In the genomic region with DNA sequence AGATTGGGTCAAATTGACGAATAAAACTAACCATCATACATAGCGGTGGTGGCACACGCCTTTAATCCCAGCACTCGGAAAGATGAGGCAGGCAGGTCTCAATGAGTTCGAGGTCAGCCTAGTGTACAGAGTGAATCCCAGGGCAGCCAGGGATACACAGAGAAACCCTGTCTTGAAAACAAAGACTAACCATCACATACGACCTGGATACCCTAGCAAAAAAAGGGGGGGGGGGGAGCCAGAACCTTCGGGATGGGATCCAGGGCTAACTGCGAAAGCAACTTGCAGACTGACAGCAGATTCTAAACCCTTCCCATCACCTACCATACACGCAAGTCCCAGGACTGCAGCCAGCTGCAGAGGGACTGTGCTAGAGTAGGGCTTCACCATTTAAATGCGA, we compare ENCODE assay signal across 12 mouse cellular contexts. TPM values are rescaled to one million over a fixed set of nuclear protein-coding genes. Genes with fewer than 3 reads are reported as not detected.
DNase-seq lines count a peak whose midpoint lies in the region; ATAC-seq and TF ChIP-seq lines count a peak whose summit lies in the region.
"Had no signal": no experiment of that assay in that cellular context is flagged by ENCODE, and none has a peak within 500 bp of the region (broad histone marks: within the 10 kb centered on the region; RNA-seq: fewer than 3 reads in every experiment).

No protein-coding gene starts in this region.

- peak overlapping the region; percentile 68; the same call in 1 of the 2 replicates for H3K27ac ChIP-seq in heart, adult 2 months
- H3K27ac ChIP-seq in lung, embryonic 14.5 days (ENCODE audit: low read depth) = peak overlapping the region; percentile 9; the same call in 1 of the 2 replicates
- peak overlapping the region; percentile 42; the same call in 1 of the 2 replicates for H3K27ac ChIP-seq in ES-E14 (ENCODE audit: insufficient read depth, low read depth, low read length, poor library complexity, severe bottlenecking)
- peak overlapping the region; percentile 15; the same call in 1 of the 2 replicates for H3K27ac ChIP-seq in liver, embryonic 13.5 days
- H3K27ac ChIP-seq: embryonic facial prominence, embryonic 12.5 days; hindbrain, embryonic 10.5 days; kidney, postnatal 0 days had no signal

- H3K4me3 ChIP-seq in heart, adult 2 months = no peak overlapping the region
- no peak overlapping the region for H3K4me3 ChIP-seq in lung, embryonic 14.5 days (ENCODE audit: low read depth, low read length)
- no peak overlapping the region for H3K4me3 ChIP-seq in lung, adult 2 months (replicated peaks; ENCODE audit: extremely low read depth, low read depth, low read length)
- H3K4me3 ChIP-seq in ES-E14 (ENCODE audit: insufficient read depth in 1 of 2, low read depth in 1 of 2, low read length in 2 of 2, poor library complexity in 1 of 2, severe bottlenecking in 1 of 2) = no peak overlapping the region
- H3K4me3 ChIP-seq in liver, embryonic 13.5 days (replicated peaks) = no peak overlapping the region; the same call in 1 of the 2 replicates
- H3K4me3 ChIP-seq: embryonic facial prominence, embryonic 12.5 days; hindbrain, embryonic 10.5 days had no signal

- in situ Hi-C loops in ES-E14 (cut with MboI; ENCODE audit: low sequenced_read_pairs in 2 of 2, unreplicated experiment in 2 of 2) = no loop called here

- no peak for TF ChIP-seq CTCF in heart, adult 2 months (IDR thresholded peaks at IDR 0.05)
- TF ChIP-seq CTCF in lung, embryonic 14.5 days (IDR thresholded peaks at IDR 0.05; ENCODE audit: low read depth) = no peak
- TF ChIP-seq CTCF in lung, adult 2 months (IDR thresholded peaks at IDR 0.05; ENCODE audit: insufficient read depth, low read length) = no peak

- no peaks in the 10 kb centered on the region for H3K36me3 ChIP-seq in heart, adult 2 months (ENCODE audit: control insufficient read depth, insufficient read depth, low read length)
- H3K36me3 ChIP-seq in lung, embryonic 14.5 days (ENCODE audit: insufficient read depth) = no peaks in the 10 kb centered on the region
- no peaks in the 10 kb centered on the region for H3K36me3 ChIP-seq in ES-E14 (ENCODE audit: control insufficient read depth, insufficient read depth, low read length, poor library complexity, severe bottlenecking)
- no peaks in the 10 kb centered on the region for H3K36me3 ChIP-seq in liver, embryonic 13.5 days

- intact Hi-C loops in heart, adult 2 months (cut with DNase I) = no loop called here
- intact Hi-C loops in heart, postnatal 36 days (cut with DNase I) = loop anchor here (2.0 kb wide), 2 partner anchors 50 to 132 kb away; partner anchors contain the start of genes Fbxo45, Nrros and Wdr53

- H3K9me3 ChIP-seq in lung, embryonic 14.5 days (ENCODE audit: low read depth, low read length) = no peaks in the 10 kb centered on the region
- no peaks in the 10 kb centered on the region for H3K9me3 ChIP-seq in ES-E14 (ENCODE audit: control insufficient read depth, insufficient read depth, low read depth, low read length)
- no peaks in the 10 kb centered on the region for H3K9me3 ChIP-seq in liver, embryonic 13.5 days (replicated peaks)
- H3K9me3 ChIP-seq: embryonic facial prominence, embryonic 12.5 days; hindbrain, embryonic 10.5 days had no signal

- H3K79me2 ChIP-seq in heart, adult 2 months (replicated peaks; ENCODE audit: control insufficient read depth, insufficient read depth, low read length) = no peaks in the 10 kb centered on the region

- no peak for TF ChIP-seq EP300 in heart, adult 2 months (IDR thresholded peaks at IDR 0.05; ENCODE audit: insufficient read depth, low read depth, low read length)

- no peaks in the 10 kb centered on the region for H3K27me3 ChIP-seq in heart, adult 2 months (ENCODE audit: control insufficient read depth, insufficient read depth, low read length)
- H3K27me3 ChIP-seq in lung, embryonic 14.5 days (ENCODE audit: insufficient read depth, low read length) = no peaks in the 10 kb centered on the region
- no peaks in the 10 kb centered on the region for H3K27me3 ChIP-seq in liver, embryonic 13.5 days
- H3K27me3 ChIP-seq: embryonic facial prominence, embryonic 12.5 days had no signal

- no peak for ATAC-seq in lung, embryonic 14.5 days (ENCODE audit: insufficient read depth)
- no peak for ATAC-seq in liver, embryonic 13.5 days (ENCODE audit: low read depth)

- 83% methylated on average over 10 of the region's 10 CpGs for WGBS in heart, adult 2 months
- WGBS in lung, embryonic 14.5 days = 77% methylated on average over 10 of the region's 10 CpGs
- WGBS in lung, adult 2 months = 80% methylated on average over 10 of the region's 10 CpGs
- 71% methylated on average over 10 of the region's 10 CpGs for WGBS in liver, embryonic 13.5 days (ENCODE audit: insufficient replicate concordance)

- peaks cover 7% of the 10 kb centered on the region for H3K4me1 ChIP-seq in heart, adult 2 months (ENCODE audit: control insufficient read depth, insufficient read depth, low read length)
- no peaks in the 10 kb centered on the region for H3K4me1 ChIP-seq in lung, embryonic 14.5 days (ENCODE audit: insufficient read depth)
- H3K4me1 ChIP-seq in lung, adult 2 months (ENCODE audit: control insufficient read depth, insufficient read depth, low read length) = peaks cover 3% of the 10 kb centered on the region; the same call in 1 of the 2 replicates
- H3K4me1 ChIP-seq in ES-E14 (ENCODE audit: control insufficient read depth in 2 of 2, insufficient read depth in 2 of 2, low read length in 2 of 2, poor library complexity in 1 of 2) = peaks cover 0 to 12% of the 10 kb centered on the region in 2 experiments; a peak in 1 of 4 replicates
- peaks cover 34% of the 10 kb centered on the region for H3K4me1 ChIP-seq in liver, embryonic 13.5 days (replicated peaks)
- H3K4me1 ChIP-seq: embryonic facial prominence, embryonic 12.5 days; hindbrain, embryonic 10.5 days had no signal

- no peak overlapping the region for H3K9ac ChIP-seq in heart, adult 2 months (ENCODE audit: low read depth, low read length)
- H3K9ac ChIP-seq in lung, embryonic 14.5 days = no peak overlapping the region
- H3K9ac ChIP-seq in ES-E14 (ENCODE audit: insufficient read depth, low read depth, low read length, poor library complexity, severe bottlenecking) = no peak overlapping the region
- H3K9ac ChIP-seq in liver, embryonic 13.5 days = no peak overlapping the region
- H3K9ac ChIP-seq: embryonic facial prominence, embryonic 12.5 days had no signal

- no peak for DNase-seq in heart, adult 2 months
- DNase-seq in heart, postnatal 36 days = no peak
- no peak for DNase-seq in lung, embryonic 14.5 days
- no peak for DNase-seq in lung, adult 2 months
- no peak for DNase-seq in ES-E14 (ENCODE audit: low read depth, low spot score)
- no peak for DNase-seq in liver, embryonic 13.5 days
- DNase-seq in kidney, postnatal 25 days = no peak
- DNase-seq in adrenal gland, postnatal 25 days = no peak
- DNase-seq: cerebellum, adult 11 months had no signal

- no peak overlapping the region for H3K4me2 ChIP-seq in lung, embryonic 14.5 days
- H3K4me2 ChIP-seq in liver, embryonic 13.5 days = peak overlapping the region; percentile 64
- H3K4me2 ChIP-seq: embryonic facial prominence, embryonic 12.5 days had no signal

- TF ChIP-seq POLR2A in heart, adult 2 months (IDR thresholded peaks at IDR 0.05; ENCODE audit: insufficient read depth, low read depth, low read length) = no peak
- no peak for TF ChIP-seq POLR2A in lung, adult 2 months (IDR thresholded peaks at IDR 0.05; ENCODE audit: borderline replicate concordance, extremely low read depth, low read depth, low read length)

TF ChIP-seq in ES-E14, 5 proteins besides CTCF, POLR2A, EP300 and RAD21:
- no peak for TF ChIP-seq ZNF384 (IDR thresholded peaks at IDR 0.05; ENCODE audit: low read depth, low read length)

RNA-seq across cellular contexts. Expression of gene Cep19, which starts 14.8 kb away (rescaled TPM):
- 1 to 10 TPM; 8.6 to 9.8 TPM for total RNA-seq in heart, adult 2 months (2021)
- 8.8 and 9.7 TPM in 2 replicates for polyA plus RNA-seq in heart, adult 2 months (2012; rRNA removed)
- 10 to 100 TPM; 10.1 to 10.5 TPM for total RNA-seq in heart, postnatal 36 days (2021)
- polyA plus RNA-seq in lung, embryonic 14.5 days (2014; fragmentation: Nextera tagmentation; extraction: Ambion mirVana) = 29.0 and 33.9 TPM in 2 replicates
- 7.8 and 9.2 TPM in 2 replicates for polyA plus RNA-seq in lung, adult 2 months (2012; rRNA removed)
- 8.9 and 11.9 TPM in 2 replicates for total RNA-seq in ES-E14 (2012; rRNA removed)
- polyA plus RNA-seq in liver, embryonic 13.5 days (2015; fragmentation: Nextera tagmentation; extraction: Ambion mirVana) = 6.2 and 8.0 TPM in 2 replicates
- total RNA-seq in adrenal gland, postnatal 25 days (2021) = 13.5 and 15.7 TPM in 2 replicates

RNA-seq across cellular contexts. Expression of gene Pigx, which starts 14.9 kb away (rescaled TPM):
- 10 to 100 TPM; 21.0 to 21.2 TPM for total RNA-seq in heart, adult 2 months (2021)
- polyA plus RNA-seq in heart, adult 2 months (2012; rRNA removed) = 12.4 and 23.2 TPM in 2 replicates
- 10 to 100 TPM; 17.7 to 18.7 TPM for total RNA-seq in heart, postnatal 36 days (2021)
- polyA plus RNA-seq in lung, embryonic 14.5 days (2014; fragmentation: Nextera tagmentation; extraction: Ambion mirVana) = 105 and 111 TPM in 2 replicates
- polyA plus RNA-seq in lung, adult 2 months (2012; rRNA removed) = 19.6 and 20.0 TPM in 2 replicates
- 59.5 and 86.2 TPM in 2 replicates for total RNA-seq in ES-E14 (2012; rRNA removed)
- 29.2 and 29.5 TPM in 2 replicates for polyA plus RNA-seq in liver, embryonic 13.5 days (2015; fragmentation: Nextera tagmentation; extraction: Ambion mirVana)
- 29.8 and 33.6 TPM in 2 replicates for total RNA-seq in adrenal gland, postnatal 25 days (2021)

RNA-seq across cellular contexts. Expression of gene Pak2, which starts 35.3 kb away (rescaled TPM):
- 10 to 100 TPM; 26.3 to 27.3 TPM for total RNA-seq in heart, adult 2 months (2021)
- polyA plus RNA-seq in heart, adult 2 months (2012; rRNA removed) = 9.6 and 15.3 TPM in 2 replicates
- 10 to 100 TPM; 26.1 to 26.7 TPM for total RNA-seq in heart, postnatal 36 days (2021)
- polyA plus RNA-seq in lung, embryonic 14.5 days (2014; fragmentation: Nextera tagmentation; extraction: Ambion mirVana) = 38.2 and 39.8 TPM in 2 replicates
- 19.2 and 22.5 TPM in 2 replicates for polyA plus RNA-seq in lung, adult 2 months (2012; rRNA removed)
- 17.9 and 26.9 TPM in 2 replicates for total RNA-seq in ES-E14 (2012; rRNA removed)
- polyA plus RNA-seq in liver, embryonic 13.5 days (2015; fragmentation: Nextera tagmentation; extraction: Ambion mirVana) = 10.7 and 14.6 TPM in 2 replicates
- 57.0 and 59.5 TPM in 2 replicates for total RNA-seq in adrenal gland, postnatal 25 days (2021)

RNA-seq across cellular contexts. Expression of gene Nrros, which starts 51.0 kb away (rescaled TPM):
- total RNA-seq in heart, adult 2 months (2021) = 1 to 10 TPM; 3.9 to 4.7 TPM
- polyA plus RNA-seq in heart, adult 2 months (2012; rRNA removed) = 9.1 and 9.5 TPM in 2 replicates
- 1 to 10 TPM; 4.7 to 5.2 TPM for total RNA-seq in heart, postnatal 36 days (2021)
- 37.6 and 42.6 TPM in 2 replicates for polyA plus RNA-seq in lung, embryonic 14.5 days (2014; fragmentation: Nextera tagmentation; extraction: Ambion mirVana)
- polyA plus RNA-seq in lung, adult 2 months (2012; rRNA removed) = 40.6 and 40.9 TPM in 2 replicates
- 6.4 and 7.2 TPM in 2 replicates for total RNA-seq in ES-E14 (2012; rRNA removed)
- 22.6 and 23.9 TPM in 2 replicates for polyA plus RNA-seq in liver, embryonic 13.5 days (2015; fragmentation: Nextera tagmentation; extraction: Ambion mirVana)
- 6.1 and 8.9 TPM in 2 replicates for total RNA-seq in adrenal gland, postnatal 25 days (2021)

Comparison
In these comparisons a context has a peak if more than half of its experiments do, and no peak if none do; other contexts are left out.
1. H3K27ac ChIP-seq: peak in every context shown above with its lines; median percentile 68 in heart, adult 2 months; 42 in ES-E14; 15 in liver, embryonic 13.5 days; 9 in lung, embryonic 14.5 days.